Mouse (Mus musculus) heart, postnatal 4 days (tissue): Measurements from ENCODE around the gene Mast3. TPM values are rescaled to one million over a fixed set of nuclear protein-coding genes. Genes with fewer than 3 reads are reported as not detected.

Experiments used
- DNase-seq: peaks from one replicate; pipeline ENCODE4 v3.0.0; 2021
- total RNA-seq, 2 experiments: library from RNA; stranded (reverse); gene quantifications; 2 replicates each; pipeline ENCODE4 v1.2.3; 2021

Gene Mast3
- total RNA-seq, 2 experiments from 2014 or later = 8.4 to 8.9 TPM

- no peak for DNase-seq
Observed at GRCm38 (mm10) chr8:70760350-70760749, 44.5 kb downstream of the Mast3 start.

DNA sequence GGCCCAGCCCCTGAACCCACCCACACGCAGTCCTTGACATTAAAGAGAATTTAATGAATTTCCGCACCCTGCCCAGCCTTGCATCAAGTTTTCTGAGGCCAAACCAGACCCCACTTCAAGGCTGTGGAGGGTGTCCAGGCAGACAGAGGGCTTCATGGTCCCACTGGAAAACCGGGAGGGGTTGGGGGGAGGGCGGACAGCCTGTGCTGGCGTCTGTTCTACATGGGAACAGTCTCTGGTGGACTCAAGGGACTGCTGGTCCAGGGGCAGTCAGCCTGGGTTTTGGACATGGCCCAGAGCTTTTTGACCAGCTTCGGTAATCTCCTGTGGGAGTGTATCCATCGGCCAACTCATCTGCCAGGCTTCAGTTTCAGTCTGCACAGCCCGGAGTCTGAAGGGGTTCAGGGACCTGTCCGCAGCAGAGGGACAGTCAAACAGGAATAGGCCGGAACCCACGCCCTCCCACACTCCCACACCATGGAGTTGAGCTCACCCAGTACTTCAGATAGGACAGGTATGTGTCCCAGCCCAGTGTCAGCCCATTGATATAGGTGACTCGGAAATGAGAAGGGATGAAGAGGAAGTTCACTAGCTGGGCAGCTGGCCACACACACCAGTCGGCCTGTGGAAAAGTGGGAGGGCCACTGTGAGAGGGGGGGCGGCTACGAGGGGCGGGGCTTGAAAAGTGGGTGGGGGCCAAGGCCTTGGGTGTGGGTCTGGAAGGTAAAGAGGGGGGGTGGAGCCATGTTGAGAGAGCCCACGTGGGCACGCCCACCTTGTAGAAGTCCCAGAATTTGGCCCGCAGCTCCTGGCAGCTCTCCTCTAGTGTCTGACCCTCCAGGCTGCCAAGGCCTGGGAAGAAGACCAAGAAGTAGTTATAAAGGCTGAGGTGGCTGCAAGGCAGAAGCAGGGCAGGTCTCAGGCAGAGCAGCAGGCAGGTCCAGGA is 46.0 kb downstream of the Mast3 start:
- DNase-seq = no peak

- peak; percentile 5 for DNase-seq
Observed at GRCm38 (mm10) chr8:70758308-70758615, 46.6 kb downstream of the Mast3 start.

GRCm38 (mm10) chr8:70757523-70758307 is 47.1 kb downstream of the Mast3 start:
- DNase-seq = peak; percentile 52

GRCm38 (mm10) chr8:70756476-70757040 is 48.3 kb downstream of the Mast3 start:
- DNase-seq = no peak

DNA sequence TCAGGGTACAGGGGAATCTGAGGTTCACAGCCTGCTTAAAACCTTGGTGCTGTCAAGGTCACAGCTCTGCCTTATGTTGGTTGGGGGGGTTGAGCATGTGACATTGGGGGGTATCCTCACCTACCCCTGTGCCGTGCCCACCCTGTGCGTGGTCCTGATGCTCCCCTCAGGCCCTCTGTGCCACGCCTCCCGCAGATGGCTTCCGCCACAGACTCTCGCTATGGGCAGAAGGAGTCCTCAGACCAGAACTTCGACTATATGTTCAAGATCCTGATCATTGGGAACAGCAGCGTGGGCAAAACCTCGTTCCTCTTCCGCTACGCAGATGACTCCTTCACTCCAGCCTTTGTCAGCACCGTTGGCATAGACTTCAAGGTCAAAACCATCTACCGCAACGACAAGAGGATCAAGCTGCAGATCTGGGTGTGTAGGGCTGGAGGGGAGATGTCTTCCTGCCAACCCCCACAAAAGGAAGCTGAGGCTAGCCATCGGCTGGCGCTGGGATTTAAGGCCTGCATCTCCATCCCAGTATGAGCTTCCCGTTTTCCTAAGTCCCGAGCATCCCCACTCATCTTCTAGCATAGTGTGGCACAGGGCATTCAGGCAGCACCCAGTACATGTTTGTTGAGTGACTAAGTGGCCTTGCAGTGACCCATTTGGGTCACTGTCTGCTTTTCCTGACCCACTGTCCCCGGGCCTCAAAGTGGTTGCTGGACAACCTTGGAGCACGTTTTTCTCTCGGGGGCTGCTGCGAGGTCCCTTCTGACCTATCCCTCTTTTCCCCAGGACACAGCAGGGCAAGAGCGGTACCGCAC is 49.0 kb downstream of the Mast3 start:
- DNase-seq = peak; percentile 12

DNA sequence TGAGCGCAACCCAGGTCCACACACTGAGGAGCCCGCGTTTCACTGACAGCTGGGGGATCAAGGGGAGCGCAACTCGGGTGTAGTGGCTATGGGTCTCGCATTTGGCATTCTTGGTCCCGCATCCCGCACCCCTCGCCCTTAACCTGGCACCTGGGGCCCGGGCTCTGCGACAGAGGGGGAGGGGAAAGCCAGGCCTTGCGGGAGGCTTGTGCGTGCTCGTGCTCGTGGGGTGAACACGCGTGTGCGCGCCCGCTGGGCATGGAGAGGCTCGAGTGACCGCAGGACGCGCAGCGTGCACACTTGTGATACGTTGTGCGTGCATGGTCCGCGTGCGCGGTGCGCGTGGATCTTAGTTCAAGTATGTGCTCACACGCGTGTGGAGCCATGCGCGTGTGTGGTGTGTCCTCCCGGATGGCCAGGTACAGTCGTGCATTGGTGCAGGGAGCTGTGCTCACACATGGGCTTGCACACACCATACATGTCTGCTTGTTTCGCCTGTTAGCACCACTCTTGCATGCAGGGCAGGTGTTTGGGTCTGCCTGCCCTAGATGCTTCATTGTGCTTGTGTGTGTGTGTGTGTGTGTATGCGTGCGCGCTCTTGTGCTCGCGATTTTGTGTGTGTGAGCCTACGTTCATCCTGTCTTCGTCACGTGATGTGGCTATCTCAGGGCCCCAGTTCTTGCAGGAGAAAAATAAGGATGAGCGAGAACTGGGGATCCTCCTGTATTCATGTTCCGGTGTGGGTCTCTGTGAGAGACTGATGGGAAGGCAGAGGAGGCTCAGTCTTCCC is 49.8 kb downstream of the Mast3 start:
- DNase-seq = peak; percentile 66

GRCm38 (mm10) chr8:70754043-70754870 is 50.6 kb downstream of the Mast3 start, which contains the start of gene Rab3a:
Rab3a (plus strand) TSS chr8:70754679.
- peak; percentile 97 for DNase-seq

DNA sequence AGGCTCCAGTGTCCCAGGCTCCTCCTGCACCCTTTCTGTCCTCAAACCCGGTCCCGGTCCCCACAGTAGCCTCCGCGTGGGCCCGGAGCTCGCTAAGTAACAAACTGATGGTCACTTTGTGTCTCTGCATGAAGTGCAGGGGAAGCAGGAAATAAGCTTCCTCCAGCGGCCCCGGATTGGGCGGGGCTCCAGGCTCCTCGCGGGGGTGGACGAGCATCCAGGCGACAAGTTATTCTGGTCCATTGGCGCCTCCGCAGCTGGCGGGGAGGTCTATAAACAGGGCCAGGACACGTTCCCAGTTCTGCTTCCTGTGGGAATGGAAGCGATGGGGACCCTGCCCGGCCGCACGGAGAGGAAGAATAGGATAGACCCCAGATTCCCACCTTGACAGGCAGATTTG is 51.7 kb downstream of the Mast3 start:
- DNase-seq = peak; percentile 93

GRCm38 (mm10) chr8:70752000-70752764 is 52.7 kb downstream of the Mast3 start:
- DNase-seq = peak; percentile 81

DNA sequence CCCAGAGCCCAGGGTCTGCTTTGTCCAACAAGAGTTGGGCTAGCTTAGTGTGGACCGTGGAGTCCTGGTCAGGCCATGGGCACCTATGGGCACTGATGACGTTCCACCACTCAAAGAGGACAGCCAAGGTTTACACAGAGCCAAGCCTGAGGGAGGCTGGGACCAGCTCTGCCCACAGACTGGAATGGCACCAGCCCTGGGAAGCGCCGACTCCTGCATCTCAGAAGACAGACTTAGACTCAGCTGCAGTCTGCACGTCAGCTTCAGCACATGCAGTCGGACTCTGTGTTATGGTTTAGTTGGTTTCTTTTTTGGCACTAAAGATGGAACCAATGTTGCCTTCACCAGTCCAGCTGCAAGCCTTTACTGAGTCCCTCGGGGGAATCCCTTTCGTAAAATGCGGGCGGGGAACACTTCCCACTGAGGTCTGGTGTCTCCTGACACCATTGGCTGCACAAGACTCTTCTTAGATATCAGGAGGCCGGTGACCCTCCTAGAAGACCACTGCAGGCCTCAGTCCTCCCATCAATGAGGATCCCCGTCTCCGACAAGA is 54.6 kb downstream of the Mast3 start:
- peak; percentile 24 for DNase-seq

GRCm38 (mm10) chr8:70749097-70749674 is 55.7 kb downstream of the Mast3 start:
- peak; percentile 9 for DNase-seq

- DNase-seq = no peak
Observed at GRCm38 (mm10) chr8:70748246-70749096, 56.4 kb downstream of the Mast3 start.

GRCm38 (mm10) chr8:70747211-70747890 is 57.5 kb downstream of the Mast3 start:
- no peak for DNase-seq

DNA sequence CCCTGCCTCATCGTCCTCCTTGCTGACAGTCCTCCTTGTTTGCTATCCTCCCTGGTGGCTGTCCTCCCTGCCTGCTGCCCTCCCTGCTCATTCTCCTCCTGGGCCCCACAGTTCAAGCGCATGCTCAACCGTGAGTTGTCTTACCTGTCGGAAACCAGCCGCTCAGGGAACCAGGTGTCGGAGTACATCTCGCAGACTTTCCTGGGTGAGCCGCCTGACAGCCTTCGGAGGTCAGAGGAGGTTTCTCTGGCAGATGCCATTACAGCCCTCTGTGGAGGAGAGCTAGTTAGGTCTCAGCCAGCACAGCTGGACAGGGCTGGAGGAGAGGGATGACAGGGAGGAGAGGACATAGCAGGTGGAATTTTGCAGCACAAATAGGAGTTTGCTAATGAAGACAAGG is 58.2 kb downstream of the Mast3 start:
- no peak for DNase-seq

DNA sequence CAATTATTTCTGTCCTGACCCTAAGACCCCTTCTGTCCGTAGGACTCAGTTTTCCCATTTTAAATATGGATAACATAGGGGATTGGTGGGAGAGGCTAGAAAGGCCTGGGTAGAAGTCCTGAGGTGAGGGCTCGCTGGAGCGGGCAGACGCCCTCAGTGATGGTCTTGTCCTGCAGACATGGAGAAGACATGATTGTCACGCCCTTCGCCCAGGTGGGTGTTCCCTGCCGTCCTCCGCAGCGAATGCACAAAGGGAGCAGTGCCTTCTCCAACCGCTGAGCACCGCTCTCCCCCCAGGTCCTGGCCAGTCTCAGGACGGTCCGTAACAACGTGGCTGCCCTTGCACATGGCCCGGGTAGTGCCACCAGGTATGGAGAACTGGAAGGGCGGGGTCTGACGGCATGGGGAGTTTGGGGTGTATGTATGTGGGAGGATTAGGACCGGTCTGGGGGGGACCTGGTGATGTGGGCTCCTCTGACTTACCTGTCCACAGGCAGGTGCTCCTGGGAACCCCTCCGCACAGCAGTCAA is 59.1 kb downstream of the Mast3 start:
- no peak for DNase-seq

DNA sequence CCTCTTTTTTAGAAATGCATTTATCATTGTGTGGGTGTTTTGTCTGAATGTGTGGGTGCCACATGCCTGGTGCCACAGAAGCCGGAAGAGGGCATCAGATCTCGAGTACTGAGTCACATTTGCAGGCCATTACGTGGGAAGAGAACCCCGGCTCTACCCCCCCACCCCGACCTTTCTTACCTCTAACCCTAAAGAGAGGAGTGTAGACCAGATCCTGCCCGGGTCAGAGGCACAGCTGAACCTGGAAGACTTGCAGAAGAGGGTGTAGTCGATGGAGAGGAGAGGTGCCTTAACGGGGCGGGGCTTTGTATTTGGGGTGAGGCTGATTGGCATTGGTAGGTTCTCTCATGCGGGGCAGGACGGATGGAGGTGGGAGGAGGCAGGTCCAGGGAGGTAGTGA is 60.0 kb downstream of the Mast3 start:
- DNase-seq = no peak
